Mouse (Mus musculus) heart, postnatal 25 days (tissue): ENCODE measurements around the gene Ube2g1. TPM values are rescaled to one million over a fixed set of nuclear protein-coding genes. Genes with fewer than 3 reads are reported as not detected.

Experiments
- microRNA-seq: library from miRNA; unstranded; fragments of <30 nt; microRNA quantifications from one replicate; pipeline ENCODE4 v1.2.0, GENCODE M21; 2022
- total RNA-seq, 2 experiments: library from RNA; stranded (reverse); gene quantifications; 2 replicates each; pipeline ENCODE4 v1.2.3; 2021

The Ube2g1 gene
- total RNA-seq, 2 experiments from 2014 or later, result 63.6 to 66.5 TPM

Small RNAs within 50 kb of the gene (microRNA-seq; reads per million reads assigned to microRNA genes)
- gene Gm25678, result not detected

Other genes with a start within 250 kb of the Ube2g1 start
- gene Tekt1, start 244.8 kb upstream of the Ube2g1 start, total RNA-seq, result not detected
- 10 to 100 TPM; 19.0 to 21.6 TPM for gene Smtnl2, start 195.6 kb upstream of the Ube2g1 start, total RNA-seq
- gene Ggt6, start 171.8 kb upstream of the Ube2g1 start, total RNA-seq, result under 1 TPM in 1 of 2 experiments, not detected in 1; 0.31 TPM
- 10 to 100 TPM; 40.9 to 42.8 TPM for gene Mybbp1a, start 165.9 kb upstream of the Ube2g1 start, total RNA-seq
- gene Spns2, start 117.4 kb upstream of the Ube2g1 start, total RNA-seq, result 10 to 100 TPM in 1 of 2 experiments, 1 to 10 TPM in 1; 9.2 to 12.9 TPM
- gene Spns3, start 56.8 kb upstream of the Ube2g1 start, total RNA-seq, result not detected
- 10 to 100 TPM; 16.6 to 18.5 TPM for gene Ankfy1, start 82.7 kb downstream of the Ube2g1 start, total RNA-seq
- 10 to 100 TPM; 16.0 to 18.7 TPM for gene Cyb5d2, start 188.9 kb downstream of the Ube2g1 start, total RNA-seq
- gene Zzef1, start 188.9 kb downstream of the Ube2g1 start, total RNA-seq, result 10 to 100 TPM; 19.4 to 20.7 TPM